ENCODE assay signal across 8 mouse cellular contexts in genomic region chr7:97331726-97332666, GRCm38 (mm10). TPM values are rescaled to one million over a fixed set of nuclear protein-coding genes. Genes with fewer than 3 reads are reported as not detected.
DNase-seq lines count a peak whose midpoint lies in the region; ATAC-seq and TF ChIP-seq lines count a peak whose summit lies in the region.

Usp35 (minus strand) TSS chr7:97332020.
Kctd21 (plus strand) TSS chr7:97332327.

- ATAC-seq in frontal cortex, adult (ENCODE audit: low TSS enrichment): peak; percentile 89
- ATAC-seq in lung, postnatal 0 days: peak; percentile 99

- peak within 1 kb of the TSS; percentile 83 for H3K4me3 ChIP-seq in hindbrain, embryonic 10.5 days
- H3K4me3 ChIP-seq in lung, postnatal 0 days (ENCODE audit: low read depth, low read length): peak within 1 kb of the TSS; percentile 82

- peak; percentile 96 for DNase-seq in MN1 (ENCODE audit: low spot score)
- peak; percentile 96 for DNase-seq in cerebellum, adult 9-10 months
- DNase-seq in hindbrain, embryonic 10.5 days (ENCODE audit: low spot score): peak; percentile 96
- DNase-seq in layer of hippocampus, adult 9-11 months: peak; percentile 97
- peak; percentile 98 for DNase-seq in lung, postnatal 0 days (ENCODE audit: low spot score)
- peak; percentile 85 for DNase-seq in ovary, postnatal 14 days (ENCODE audit: low spot score)
- DNase-seq in thymus, postnatal 14 days: peak; percentile 98

- 1% methylated on average over 68 of the region's 68 CpGs for WGBS in hindbrain, embryonic 10.5 days
- 2% methylated on average over 52 of the region's 68 CpGs for WGBS in lung, postnatal 0 days

- H3K27ac ChIP-seq in hindbrain, embryonic 10.5 days: peak within 1 kb of the TSS; percentile 90
- H3K27ac ChIP-seq in lung, postnatal 0 days (ENCODE audit: low read length): peak within 1 kb of the TSS; percentile 47; the same call in 1 of the 2 replicates

- H3K9ac ChIP-seq in lung, postnatal 0 days (replicated peaks; ENCODE audit: low read depth): peak within 1 kb of the TSS; percentile 71

- H3K36me3 ChIP-seq in hindbrain, embryonic 10.5 days: no peaks in the 10 kb centered on the region
- no peaks in the 10 kb centered on the region for H3K36me3 ChIP-seq in lung, postnatal 0 days (ENCODE audit: insufficient read depth, low read length)

- H3K9me3 ChIP-seq in hindbrain, embryonic 10.5 days: no peaks in the 10 kb centered on the region
- H3K9me3 ChIP-seq in lung, postnatal 0 days (ENCODE audit: low read length): no peaks in the 10 kb centered on the region

- no peak for TF ChIP-seq EP300 in lung, postnatal 0 days (IDR thresholded peaks at IDR 0.05)

- peaks cover 43% of the 10 kb centered on the region for H3K4me1 ChIP-seq in hindbrain, embryonic 10.5 days (replicated peaks)
- H3K4me1 ChIP-seq in lung, postnatal 0 days (ENCODE audit: insufficient read depth, low read depth, low read length): no peaks in the 10 kb centered on the region; the same call in 1 of the 2 replicates

- TF ChIP-seq CTCF in lung, postnatal 0 days (IDR thresholded peaks at IDR 0.05): peak; percentile 58

- H3K4me2 ChIP-seq in lung, postnatal 0 days (replicated peaks; ENCODE audit: low read depth, low read length): peak within 1 kb of the TSS; percentile 88

- H3K27me3 ChIP-seq in hindbrain, embryonic 10.5 days (ENCODE audit: insufficient read depth, poor library complexity, severe bottlenecking): peaks cover 18% of the 10 kb centered on the region
- no peaks in the 10 kb centered on the region for H3K27me3 ChIP-seq in lung, postnatal 0 days (replicated peaks; ENCODE audit: insufficient read depth, low read length)

RNA-seq across cellular contexts. Expression of gene Usp35, which starts in this region (rescaled TPM):
- 2.3 and 2.7 TPM in 2 replicates for polyA plus RNA-seq in hindbrain, embryonic 10.5 days (2016; fragmentation: Nextera tagmentation; extraction: Ambion mirVana)
- 1.5 and 1.6 TPM in 2 replicates for polyA plus RNA-seq in lung, postnatal 0 days (2015; fragmentation: Nextera tagmentation; extraction: Ambion mirVana)

RNA-seq across cellular contexts. Expression of gene Kctd21, which starts in this region (rescaled TPM):
- 4.5 and 4.8 TPM in 2 replicates for polyA plus RNA-seq in hindbrain, embryonic 10.5 days (2016; fragmentation: Nextera tagmentation; extraction: Ambion mirVana)
- 5.7 and 6.1 TPM in 2 replicates for polyA plus RNA-seq in lung, postnatal 0 days (2015; fragmentation: Nextera tagmentation; extraction: Ambion mirVana)

Comparison
In these comparisons a context has a peak if more than half of its experiments do, and no peak if none do; other contexts are left out.
1. Peak in every context shown above with its lines: DNase-seq, ATAC-seq, H3K4me3 ChIP-seq and H3K27ac ChIP-seq.